ENCODE assay signal across 16 mouse cellular contexts in the genomic region with DNA sequence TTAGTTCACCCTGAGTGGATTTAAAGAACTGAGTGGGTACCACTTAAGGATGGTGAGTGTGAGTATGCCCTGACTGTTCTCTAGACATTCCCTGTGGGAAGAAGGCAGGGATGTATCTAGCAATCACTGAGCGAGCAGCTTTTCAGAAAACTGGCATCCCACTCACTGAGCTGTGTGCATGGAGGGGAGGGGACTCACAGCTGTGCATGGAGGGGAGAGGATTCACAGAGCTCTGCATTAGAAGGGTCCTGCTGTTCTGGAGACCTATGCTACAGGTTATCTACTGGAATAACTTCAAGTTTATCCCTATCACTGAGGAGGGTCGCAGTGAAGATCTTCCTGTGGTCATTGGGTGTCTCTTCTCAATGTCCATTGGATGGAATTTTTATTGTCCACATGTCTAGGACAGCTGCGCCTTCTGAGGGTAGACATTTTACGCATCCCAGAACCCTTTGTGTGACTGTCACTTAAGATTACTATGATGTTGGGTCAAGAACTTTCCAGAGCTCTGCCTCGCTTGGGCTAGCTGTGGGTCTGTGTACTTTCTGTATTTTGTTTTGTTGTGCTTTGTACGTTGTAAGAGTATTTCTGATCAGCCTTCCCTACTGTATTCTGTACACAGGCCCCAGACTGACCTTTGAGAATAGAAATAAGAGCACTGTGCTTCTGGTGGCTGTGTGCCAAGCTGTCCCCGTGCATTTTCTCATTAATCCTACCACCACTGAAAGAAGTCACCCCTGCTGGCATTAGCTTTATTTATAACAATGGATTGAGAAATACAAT.
A peak's percentile ranks its signal among the peaks of the same experiment; 100 is the strongest.
DNase-seq lines count a peak whose midpoint lies in the region; ATAC-seq and TF ChIP-seq lines count a peak whose summit lies in the region.
"Had no signal": no experiment of that assay in that cellular context is flagged by ENCODE, and none has a peak within 500 bp of the region (broad histone marks: within the 10 kb centered on the region; RNA-seq: fewer than 3 reads in every experiment).

No protein-coding gene starts in this region.

- no peak overlapping the region for H3K9ac ChIP-seq in hindbrain, postnatal 0 days (replicated peaks; ENCODE audit: low read length)
- no peak overlapping the region for H3K9ac ChIP-seq in hindbrain, embryonic 12.5 days
- no peak overlapping the region for H3K9ac ChIP-seq in lung, postnatal 0 days (replicated peaks; ENCODE audit: low read depth)
- H3K9ac ChIP-seq in midbrain, embryonic 12.5 days (replicated peaks), result no peak overlapping the region
- H3K9ac ChIP-seq: limb, embryonic 13.5 days; stomach, embryonic 15.5 days had no signal

- peak; percentile 20 for DNase-seq in hindbrain, postnatal 0 days (ENCODE audit: low spot score)
- no peak for DNase-seq in lung, postnatal 0 days (ENCODE audit: low spot score)
- no peak for DNase-seq in lung, postnatal 14 days
- DNase-seq in cerebellum, postnatal 10 days, result no peak
- DNase-seq: cerebellum, adult 9-10 months; heart, adult 18-20 months; heart, postnatal 36 days; right cerebral cortex, postnatal 4 days; thymus, postnatal 4 days had no signal

- no peaks in the 10 kb centered on the region for H3K27me3 ChIP-seq in hindbrain, postnatal 0 days (ENCODE audit: insufficient read depth, low read length)
- no peaks in the 10 kb centered on the region for H3K27me3 ChIP-seq in hindbrain, embryonic 12.5 days
- H3K27me3 ChIP-seq in lung, postnatal 0 days (replicated peaks; ENCODE audit: insufficient read depth, low read length), result no peaks in the 10 kb centered on the region
- no peaks in the 10 kb centered on the region for H3K27me3 ChIP-seq in midbrain, embryonic 12.5 days
- H3K27me3 ChIP-seq: limb, embryonic 13.5 days; stomach, embryonic 15.5 days had no signal

- no peaks in the 10 kb centered on the region for H3K9me3 ChIP-seq in hindbrain, postnatal 0 days (ENCODE audit: low read length)
- no peaks in the 10 kb centered on the region for H3K9me3 ChIP-seq in hindbrain, embryonic 12.5 days (replicated peaks)
- H3K9me3 ChIP-seq in lung, postnatal 0 days (ENCODE audit: low read length), result no peaks in the 10 kb centered on the region
- no peaks in the 10 kb centered on the region for H3K9me3 ChIP-seq in midbrain, embryonic 12.5 days
- H3K9me3 ChIP-seq: stomach, embryonic 15.5 days had no signal

- no peaks in the 10 kb centered on the region for H3K4me1 ChIP-seq in hindbrain, postnatal 0 days (ENCODE audit: insufficient read depth, low read length)
- H3K4me1 ChIP-seq in hindbrain, embryonic 12.5 days, result no peaks in the 10 kb centered on the region
- no peaks in the 10 kb centered on the region for H3K4me1 ChIP-seq in lung, postnatal 0 days (ENCODE audit: insufficient read depth, low read depth, low read length)
- peaks cover 14% of the 10 kb centered on the region for H3K4me1 ChIP-seq in midbrain, embryonic 12.5 days
- H3K4me1 ChIP-seq: stomach, embryonic 15.5 days had no signal

- no peak overlapping the region for H3K27ac ChIP-seq in hindbrain, postnatal 0 days
- H3K27ac ChIP-seq in hindbrain, embryonic 12.5 days, result no peak overlapping the region
- no peak overlapping the region for H3K27ac ChIP-seq in lung, postnatal 0 days (ENCODE audit: low read length)
- peak overlapping the region; percentile 57 for H3K27ac ChIP-seq in midbrain, embryonic 12.5 days (replicated peaks)
- H3K27ac ChIP-seq: kidney, postnatal 0 days; limb, embryonic 13.5 days; macrophage; stomach, embryonic 15.5 days had no signal

- H3K4me2 ChIP-seq in hindbrain, postnatal 0 days (ENCODE audit: low read depth, low read length), result no peak overlapping the region
- H3K4me2 ChIP-seq in hindbrain, embryonic 12.5 days (replicated peaks), result no peak overlapping the region
- H3K4me2 ChIP-seq in lung, postnatal 0 days (replicated peaks; ENCODE audit: low read depth, low read length), result no peak overlapping the region
- H3K4me2 ChIP-seq in midbrain, embryonic 12.5 days (replicated peaks), result no peak overlapping the region
- H3K4me2 ChIP-seq: limb, embryonic 13.5 days; stomach, embryonic 15.5 days had no signal

- 0 out of 2 replicates have a peak, but pooled peaks have one; percentile 24 for ATAC-seq in hindbrain, postnatal 0 days
- no peak for ATAC-seq in hindbrain, embryonic 12.5 days (ENCODE audit: low FRiP score)
- ATAC-seq in lung, postnatal 0 days, result peak; percentile 17; the same call in 1 of the 2 replicates
- peak; percentile 45; the same call in 1 of the 2 replicates for ATAC-seq in midbrain, embryonic 12.5 days (ENCODE audit: low FRiP score, low read depth)
- no peak for ATAC-seq in megakaryocyte-erythroid progenitor cell, adult 5-6 weeks (replicated peaks; ENCODE audit: low FRiP score, low TSS enrichment, poor library complexity, severe bottlenecking)

- no peak for TF ChIP-seq EP300 in lung, postnatal 0 days (IDR thresholded peaks at IDR 0.05)

- TF ChIP-seq CTCF in hindbrain, postnatal 0 days (IDR thresholded peaks at IDR 0.05; ENCODE audit: low read depth), result no peak
- no peak for TF ChIP-seq CTCF in lung, postnatal 0 days (IDR thresholded peaks at IDR 0.05)

- no peaks in the 10 kb centered on the region for H3K36me3 ChIP-seq in hindbrain, postnatal 0 days (ENCODE audit: insufficient read depth, low read length)
- H3K36me3 ChIP-seq in hindbrain, embryonic 12.5 days, result peaks cover 6% of the 10 kb centered on the region; the same call in 1 of the 2 replicates
- no peaks in the 10 kb centered on the region for H3K36me3 ChIP-seq in lung, postnatal 0 days (ENCODE audit: insufficient read depth, low read length)
- peaks cover 10% of the 10 kb centered on the region for H3K36me3 ChIP-seq in midbrain, embryonic 12.5 days

- no peak overlapping the region for H3K4me3 ChIP-seq in hindbrain, postnatal 0 days (ENCODE audit: low read length)
- H3K4me3 ChIP-seq in hindbrain, embryonic 12.5 days, result no peak overlapping the region
- H3K4me3 ChIP-seq in lung, postnatal 0 days (ENCODE audit: low read depth, low read length), result no peak overlapping the region
- no peak overlapping the region for H3K4me3 ChIP-seq in midbrain, embryonic 12.5 days
- H3K4me3 ChIP-seq: limb, embryonic 13.5 days; stomach, embryonic 15.5 days had no signal

- 36% methylated on average over 7 of the region's 7 CpGs for WGBS in hindbrain, postnatal 0 days
- 61% methylated on average over 7 of the region's 7 CpGs for WGBS in hindbrain, embryonic 12.5 days
- WGBS in lung, postnatal 0 days, result 68% methylated on average over 7 of the region's 7 CpGs
- 54% methylated on average over 7 of the region's 7 CpGs for WGBS in midbrain, embryonic 12.5 days

Comparison
In these comparisons a context has a peak if more than half of its experiments do, and no peak if none do; other contexts are left out.
1. ATAC-seq: peak in hindbrain, postnatal 0 days (single experiment), lung, postnatal 0 days (single experiment) and midbrain, embryonic 12.5 days (single experiment); none in hindbrain, embryonic 12.5 days (single experiment) and megakaryocyte-erythroid progenitor cell, adult 5-6 weeks (single experiment).